Mouse (Mus musculus) G1E (cell line): ENCODE data around the gene Ovch2.

Experiments used
- CTCF ChIP-seq: IDR thresholded peaks from 2 replicates; pipeline ENCODE4 v1.5.1; 2012; ENCODE audit warnings: low read depth, low read length, inconsistent platforms, mixed read lengths
- GATA2 ChIP-seq: IDR thresholded peaks from 2 replicates; pipeline ENCODE4 v1.6.1; 2012; ENCODE audit warnings: low read depth, low read length, inconsistent platforms, borderline replicate concordance
- POLR2AphosphoS5 ChIP-seq: IDR thresholded peaks from 2 replicates; pipeline ENCODE4 v1.6.1; 2012; ENCODE audit warnings: low read depth, low read length, inconsistent platforms; ENCODE audit not compliant: insufficient replicate concordance
- TAL1 ChIP-seq: conservative IDR thresholded peaks from 2 replicates; pipeline ENCODE4 v1.6.1; 2012; ENCODE audit warnings: low read depth, low read length, inconsistent platforms, mixed read lengths

DNA sequence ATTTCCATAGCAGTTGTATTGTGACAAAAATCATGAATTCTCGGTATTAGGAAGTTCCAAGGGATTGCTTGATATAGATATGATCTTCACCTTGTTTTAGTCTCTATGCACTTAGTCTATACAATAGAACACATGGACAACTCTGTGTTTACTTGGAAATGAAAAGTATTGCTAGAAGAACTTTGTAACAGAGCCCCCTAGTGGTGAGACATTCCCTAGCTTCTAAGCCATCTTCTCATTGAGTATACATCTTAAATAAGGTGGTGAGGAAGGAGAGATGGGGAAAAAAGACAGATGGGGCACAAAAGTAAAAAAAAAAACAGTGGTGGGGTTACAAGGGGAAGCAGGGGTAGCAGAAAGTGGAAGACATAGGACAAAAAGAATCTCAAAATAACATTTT, 40.7 kb upstream of the Ovch2 start:
- TF ChIP-seq CTCF: no peak
- no peak for TF ChIP-seq TAL1
- no peak for TF ChIP-seq GATA2
- no peak for TF ChIP-seq POLR2AphosphoS5
